Mouse (Mus musculus) heart, postnatal 0 days (tissue): ENCODE data around the gene Cpsf7.

Experiments used
- CTCF ChIP-seq: IDR thresholded peaks from 2 replicates; pipeline ENCODE4 v1.5.1; 2016; ENCODE audit warnings: antibody characterized with exemption, control low read depth, low read depth
- EP300 ChIP-seq: IDR thresholded peaks from 2 replicates; pipeline ENCODE4 v1.6.1; 2016; ENCODE audit warnings: antibody characterized with exemption, low read depth

DNA sequence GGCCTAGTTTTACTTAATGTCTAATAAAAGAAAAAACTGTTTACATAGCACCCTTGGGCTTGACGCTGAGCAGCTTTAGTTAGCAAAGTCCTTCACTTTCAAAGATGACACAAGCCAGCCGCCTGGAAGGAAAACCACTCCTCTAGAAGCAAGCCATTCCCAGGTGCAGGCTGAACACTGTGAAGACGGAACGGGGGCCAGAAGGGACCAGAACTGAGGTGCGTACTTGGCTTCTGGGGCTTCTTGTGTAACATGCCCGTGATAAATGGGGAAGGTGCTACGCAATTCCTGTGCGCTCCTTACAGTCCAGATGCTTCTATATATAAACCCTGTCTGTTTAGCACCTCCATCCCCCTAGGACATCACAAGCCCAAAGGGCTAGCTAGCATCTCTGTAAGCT is 24.5 kb upstream of the Cpsf7 start:
- TF ChIP-seq CTCF (no peak), EP300 (no peak)
